Mouse (Mus musculus) left cerebral cortex, adult 2 months (tissue): ENCODE data around the gene Gm15446. TPM values are rescaled to one million over a fixed set of nuclear protein-coding genes. Genes with fewer than 3 reads are reported as not detected.
"Not testable (repeated sequence)": the region's sequence is repeated elsewhere in the genome, so short reads cannot be mapped to it uniquely, and the experiment has no call there.

Source experiments
- DNase-seq, 2 experiments: peaks; one replicate each; pipeline ENCODE4 v3.0.0; 2021 to 2022; ENCODE audit warnings: low spot score in 2 of 2, mixed read lengths in 1 of 2; ENCODE audit errors: extremely low spot score in 1 of 2
- H3K27ac ChIP-seq: fragments of 200-600 bp; 2 replicates; pipeline ENCODE4 v1.8.1; 2022
- H3K4me3 ChIP-seq: fragments of 200-600 bp; 2 replicates; pipeline ENCODE4 v1.8.1; 2022
- CTCF ChIP-seq: fragments of 200-600 bp; IDR thresholded peaks from 2 replicates; pipeline ENCODE4 v1.8.1; 2022; ENCODE audit warnings: antibody characterized with exemption, mild to moderate bottlenecking, moderate library complexity
- intact Hi-C: fragments of 180-260 bp; cut with DNase I; formaldehyde crosslinking; loops from one replicate; pipeline ENCODE4 v1.15.1; 2025
- long read RNA-seq, 2 experiments: library from polyadenylated mRNA; stranded (forward); transcript quantifications; one replicate each; pipeline ENCODE4 v2.0.0; 2021; ENCODE audit warnings: borderline mapping rate in 2 of 2
- total RNA-seq, 2 experiments: library from RNA; stranded (reverse); gene quantifications; 2 replicates each; pipeline ENCODE4 v1.2.3; 2021

The Gm15446 gene
- total RNA-seq: 10 to 100 TPM; 38.3 to 40.0 TPM
- long read RNA-seq, experiment 1, partial matches to known transcripts: 5 of 42 reads
- long read RNA-seq, experiment 1, other reads (novel, unspliced or antisense): 34 of 42 reads
- long read RNA-seq, experiment 2, partial matches to known transcripts: 7 of 31 reads
- long read RNA-seq, experiment 2, other reads (novel, unspliced or antisense): 23 of 31 reads

DNA sequence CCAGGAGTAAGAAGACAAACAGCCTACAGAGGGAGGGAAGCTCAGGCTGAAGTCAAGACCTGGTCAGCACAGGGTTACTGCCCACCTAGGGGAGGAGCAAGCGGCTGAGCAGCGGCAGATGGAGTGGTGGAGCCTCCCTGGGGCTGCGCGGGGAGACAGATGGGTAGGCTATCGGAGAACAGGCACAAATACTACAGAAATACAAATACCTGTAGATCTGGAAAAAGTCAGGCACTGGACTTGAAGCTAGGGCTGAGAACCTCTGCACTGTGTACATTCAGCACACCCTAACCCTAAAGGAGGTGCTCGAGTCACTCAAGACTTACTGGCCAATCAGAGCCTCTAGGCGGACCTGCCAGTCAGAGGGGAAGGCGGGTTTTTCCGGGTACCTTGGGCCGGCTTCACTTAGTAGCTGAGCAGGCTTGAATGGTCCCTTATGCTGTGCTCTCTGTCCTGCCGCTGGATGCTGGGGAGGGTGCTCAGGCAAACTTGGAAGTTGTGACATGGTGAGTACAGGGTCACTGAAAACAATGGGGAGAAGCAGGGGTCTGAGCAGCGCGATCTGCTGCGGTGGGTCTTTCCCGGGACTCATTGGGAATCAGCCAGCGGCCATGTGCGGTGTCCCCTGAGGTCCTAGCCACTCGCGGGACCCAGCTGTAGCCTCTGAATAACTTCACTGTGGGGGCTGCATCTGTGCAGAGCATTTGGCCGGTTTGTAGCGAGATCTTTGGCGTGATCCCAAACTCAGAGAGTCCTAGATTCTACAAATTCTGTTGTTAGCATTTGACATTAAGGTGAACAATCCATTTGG lies at the start of gene Gm15446:
Gm15446 (plus strand) TSS at position 140 of the 811 bp plus-strand sequence.
- peak within 1 kb of the TSS; percentile 86 for H3K27ac ChIP-seq
- intact Hi-C loops: loop anchor here (1.0 kb wide), 1 partner anchor 60 kb away; no protein-coding TSS in a partner anchor
- peak; percentile 82 to 86 for DNase-seq
- H3K4me3 ChIP-seq: peak within 1 kb of the TSS; percentile 64

DNA sequence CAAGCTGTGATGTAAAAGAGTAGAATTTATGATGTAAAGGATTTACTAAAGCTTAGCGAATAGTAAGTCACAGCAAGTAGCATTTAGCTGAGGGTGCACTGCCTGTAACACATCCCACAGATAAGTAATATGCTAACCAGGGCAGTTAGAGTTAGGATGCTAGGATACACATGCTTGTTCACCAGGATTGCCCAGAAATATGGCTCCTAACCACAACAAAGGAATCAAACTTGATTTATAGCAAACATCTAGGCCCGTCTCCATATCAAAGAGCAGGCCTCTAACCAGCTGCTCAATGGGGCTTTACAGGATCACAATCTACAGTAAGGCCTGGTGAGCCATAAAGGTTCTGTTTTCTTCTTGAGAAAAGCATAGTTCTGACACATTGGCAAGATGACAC lies 929 bp downstream of the Gm15446 start:
- H3K27ac ChIP-seq, intact Hi-C loops, DNase-seq: not testable (repeated sequence)
- peak overlapping the region; percentile 64 for H3K4me3 ChIP-seq

DNA sequence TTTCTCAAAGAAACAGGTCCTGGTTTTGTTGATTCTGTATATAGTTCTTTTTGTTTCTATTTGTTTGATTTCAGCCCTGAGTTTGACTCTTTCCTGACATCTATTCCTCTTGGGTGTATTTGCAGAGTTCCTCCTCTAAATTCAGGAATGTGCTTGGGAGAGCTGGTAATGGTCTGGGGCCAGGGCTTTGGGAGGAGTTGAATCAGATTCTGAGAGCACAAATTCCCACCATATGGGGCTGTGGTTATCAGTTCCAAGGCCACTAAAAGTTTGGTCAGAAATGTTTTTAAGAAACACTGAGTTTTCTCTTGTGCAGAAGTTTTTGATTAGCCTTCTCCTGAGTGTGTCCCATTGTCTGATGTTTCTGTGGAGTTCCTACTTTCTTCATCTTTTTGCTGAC lies 1.7 kb downstream of the Gm15446 start:
- intact Hi-C loops: loop anchor here (5.0 kb wide), 1 partner anchor 363 kb away; no protein-coding TSS in a partner anchor
- H3K27ac ChIP-seq: no peak overlapping the region
- no peak overlapping the region for H3K4me3 ChIP-seq
- DNase-seq: no peak
- TF ChIP-seq CTCF: no peak

DNA sequence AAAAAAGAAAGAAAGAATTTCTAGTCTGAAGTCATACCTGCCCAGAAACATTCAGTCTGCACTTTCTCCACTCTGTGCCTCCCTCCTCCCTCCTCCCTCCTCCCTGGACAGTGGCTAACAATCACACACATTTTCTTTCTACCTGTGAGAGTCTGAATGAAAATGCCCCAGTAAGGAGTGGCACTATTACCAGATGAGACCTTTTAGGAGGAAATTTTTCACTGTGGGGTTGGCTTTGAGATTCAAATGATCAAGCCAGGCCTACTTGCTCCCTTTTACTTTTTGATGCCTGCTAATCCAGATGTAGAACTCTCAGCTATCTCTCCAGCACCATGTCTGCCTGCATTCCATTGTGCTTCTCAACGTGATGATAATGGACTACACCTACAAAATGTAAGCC lies 27.1 kb downstream of the Gm15446 start:
- intact Hi-C loops: no loop called here
- H3K27ac ChIP-seq: no peak overlapping the region
- no peak overlapping the region for H3K4me3 ChIP-seq
- no peak for TF ChIP-seq CTCF
- no peak for DNase-seq

DNA sequence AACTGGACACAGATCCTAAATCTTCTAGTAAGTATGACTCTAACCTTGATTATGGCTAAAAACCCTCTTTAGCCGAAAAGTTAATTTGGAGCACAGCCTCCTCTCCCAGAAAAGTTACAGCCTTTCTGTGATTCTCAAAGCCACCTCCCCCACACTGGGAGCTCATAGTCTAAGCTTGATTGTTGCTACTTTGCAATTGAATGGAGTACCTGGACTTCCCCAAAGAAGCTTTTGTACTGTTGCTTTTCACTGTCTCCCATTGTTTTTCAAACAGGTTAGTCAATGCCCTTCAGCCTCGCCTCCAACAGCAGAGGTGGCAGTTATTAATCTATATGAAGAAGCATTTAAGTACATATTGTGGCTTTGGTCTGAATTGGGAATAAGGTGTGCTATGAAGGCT lies 57.5 kb downstream of the Gm15446 start:
- H3K4me3 ChIP-seq, intact Hi-C loops: not testable (repeated sequence)

More for the DNA sequence above, 57.5 kb downstream of the Gm15446 start:
- not testable (repeated sequence) for DNase-seq, H3K27ac ChIP-seq

Other genes with a start within 250 kb of the Gm15446 start
- gene 5430403G16Rik, start 232.4 kb upstream of the Gm15446 start, total RNA-seq: 1 to 10 TPM; 1.9 to 2.1 TPM
- 1 to 10 TPM; 2.5 to 3.0 TPM for gene 4930522L14Rik, start 171.5 kb upstream of the Gm15446 start, total RNA-seq
- 10 to 100 TPM; 50.7 to 57.5 TPM for gene Zfp932, start 73.1 kb downstream of the Gm15446 start, total RNA-seq
- 10 to 100 TPM in 1 of 2 experiments, 1 to 10 TPM in 1; 9.3 to 10.0 TPM for gene Gm17655, start 149.1 kb downstream of the Gm15446 start, total RNA-seq
- gene Gm35315, start 171.0 kb downstream of the Gm15446 start, total RNA-seq: under 1 TPM; 0.42 to 0.59 TPM
- gene Plcxd1, start 176.6 kb downstream of the Gm15446 start, total RNA-seq: 1 to 10 TPM; 9.3 to 9.5 TPM
- 100 to 1,000 TPM; 107 to 108 TPM for gene Gtpbp6, start 184.8 kb downstream of the Gm15446 start, total RNA-seq
- 10 to 100 TPM; 15.9 to 16.7 TPM for gene Zfp605, start 186.7 kb downstream of the Gm15446 start, total RNA-seq
- gene Chfr, start 212.4 kb downstream of the Gm15446 start, total RNA-seq: 10 to 100 TPM; 55.5 to 58.0 TPM